Mouse (Mus musculus) spleen, adult 2 months (tissue): Measurements from ENCODE around the gene Card9.

ENCODE experiments used
- CTCF ChIP-seq: fragments of 200-500 bp; IDR thresholded peaks from 2 replicates; pipeline ENCODE4 v1.5.1; 2011; ENCODE audit warnings: mild to moderate bottlenecking, inconsistent platforms; ENCODE audit not compliant: insufficient read depth, insufficient read length, insufficient replicate concordance; ENCODE audit errors: extremely low read depth
- POLR2A ChIP-seq: fragments of 200-500 bp; IDR thresholded peaks from 2 replicates; pipeline ENCODE4 v1.6.1; 2011; ENCODE audit warnings: low read depth, low read length, inconsistent platforms

DNA sequence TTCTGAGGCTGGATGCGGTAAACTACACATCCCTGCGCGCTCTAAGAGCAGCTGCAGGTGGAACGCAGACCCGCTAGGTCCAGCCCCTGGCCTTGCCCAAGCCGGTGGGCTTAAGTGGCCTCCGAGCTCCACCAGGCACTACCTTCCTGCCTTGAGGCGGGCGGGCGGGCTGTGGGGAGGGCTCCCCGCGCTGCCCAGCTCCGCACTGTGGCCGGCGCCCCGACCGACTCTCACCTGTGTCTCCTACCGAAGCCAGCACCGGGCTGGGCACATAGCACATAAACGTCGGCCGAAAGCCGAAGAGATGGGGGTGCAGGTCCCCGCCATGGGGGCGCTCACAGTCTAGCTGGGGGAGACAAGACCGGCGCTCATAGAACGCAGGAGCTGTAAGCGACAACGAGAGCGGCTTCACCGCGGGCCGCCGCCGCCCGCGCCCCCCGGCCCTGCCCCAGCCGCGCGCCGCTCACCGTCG is 28.0 kb upstream of the Card9 start:
- TF ChIP-seq CTCF (no peak), POLR2A (no peak)
